Mouse (Mus musculus): ENCODE results near the gene Ppp4r3a. TPM values are rescaled to one million over a fixed set of nuclear protein-coding genes. Genes with fewer than 3 reads are reported as not detected.

Gene Ppp4r3a
- polyA plus RNA-seq, 1 experiment from 2014 or later: 14.3 TPM

- DNase-seq (ENCODE audit: low spot score) (no peak), ATAC-seq (ENCODE audit: low FRiP score, low TSS enrichment) (no peak)
- H3K27ac ChIP-seq (replicated peaks): peak overlapping the region; percentile 56
- H3K4me2 ChIP-seq (replicated peaks; ENCODE audit: low read depth): no peak overlapping the region
- H3K4me3 ChIP-seq (ENCODE audit: low read depth, low read length): no peak overlapping the region
- H3K36me3 ChIP-seq (ENCODE audit: control insufficient read depth, insufficient read depth, low read length): no peaks in the 10 kb centered on the region
- H3K9me3 ChIP-seq (ENCODE audit: control insufficient read depth, low read length): no peaks in the 10 kb centered on the region
- 42% methylated on average over 4 of the region's 4 CpGs for WGBS
- H3K9ac ChIP-seq (ENCODE audit: low read length): no peak overlapping the region
- no peaks in the 10 kb centered on the region for H3K27me3 ChIP-seq (ENCODE audit: control insufficient read depth, insufficient read depth, low read length)
- H3K4me1 ChIP-seq (replicated peaks; ENCODE audit: control insufficient read depth, insufficient read depth): peaks cover 10% of the 10 kb centered on the region; the same call in 1 of the 2 replicates
- TF ChIP-seq EP300 (optimal IDR thresholded peaks at IDR 0.05): no peak
- no peak for TF ChIP-seq CTCF (IDR thresholded peaks at IDR 0.05; ENCODE audit: low read depth)
Measured at GRCm38 (mm10) chr12:101008648-101009047, 74.9 kb downstream of the Ppp4r3a start.

DNA sequence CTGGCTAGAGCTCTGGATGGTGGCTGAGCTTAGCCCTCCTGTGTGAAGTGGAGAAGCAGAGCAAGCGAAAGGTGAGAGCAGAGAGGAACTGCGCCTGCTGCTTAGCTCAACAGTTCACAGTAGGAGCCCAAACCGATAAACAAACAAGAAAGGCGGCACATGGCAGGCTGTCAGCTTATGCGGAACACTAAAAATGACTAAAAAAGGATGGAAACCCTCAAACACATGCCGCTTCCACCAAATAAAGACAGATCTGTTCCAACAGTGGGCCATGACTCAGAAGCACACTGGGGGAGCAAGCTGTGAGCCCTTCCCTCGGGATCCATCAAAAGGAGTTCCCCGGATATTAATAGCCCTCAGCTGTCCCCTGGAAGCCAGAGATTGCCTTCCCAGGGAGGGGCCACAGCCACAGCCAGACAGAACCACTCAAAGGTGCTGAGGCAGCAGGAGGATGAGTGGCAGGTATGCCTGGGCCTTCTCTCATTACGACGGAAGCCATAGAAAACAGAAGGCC lies 75.5 kb downstream of the Ppp4r3a start:
- no peak overlapping the region for H3K9ac ChIP-seq (ENCODE audit: low read length)
- no peaks in the 10 kb centered on the region for H3K27me3 ChIP-seq (ENCODE audit: control insufficient read depth, insufficient read depth, low read length)
- no peak overlapping the region for H3K4me3 ChIP-seq (ENCODE audit: low read depth, low read length)
- H3K36me3 ChIP-seq (ENCODE audit: control insufficient read depth, insufficient read depth, low read length): no peaks in the 10 kb centered on the region
- TF ChIP-seq CTCF (IDR thresholded peaks at IDR 0.05; ENCODE audit: low read depth): no peak
- TF ChIP-seq EP300 (optimal IDR thresholded peaks at IDR 0.05): no peak
- peak overlapping the region; percentile 56 for H3K27ac ChIP-seq (replicated peaks)
- 25% methylated on average over 10 of the region's 10 CpGs for WGBS
- peaks cover 10% of the 10 kb centered on the region; the same call in 1 of the 2 replicates for H3K4me1 ChIP-seq (replicated peaks; ENCODE audit: control insufficient read depth, insufficient read depth)
- DNase-seq (ENCODE audit: low spot score) (no peak), ATAC-seq (ENCODE audit: low FRiP score, low TSS enrichment) (no peak)
- H3K4me2 ChIP-seq (replicated peaks; ENCODE audit: low read depth): no peak overlapping the region
- H3K9me3 ChIP-seq (ENCODE audit: control insufficient read depth, low read length): no peaks in the 10 kb centered on the region

DNA sequence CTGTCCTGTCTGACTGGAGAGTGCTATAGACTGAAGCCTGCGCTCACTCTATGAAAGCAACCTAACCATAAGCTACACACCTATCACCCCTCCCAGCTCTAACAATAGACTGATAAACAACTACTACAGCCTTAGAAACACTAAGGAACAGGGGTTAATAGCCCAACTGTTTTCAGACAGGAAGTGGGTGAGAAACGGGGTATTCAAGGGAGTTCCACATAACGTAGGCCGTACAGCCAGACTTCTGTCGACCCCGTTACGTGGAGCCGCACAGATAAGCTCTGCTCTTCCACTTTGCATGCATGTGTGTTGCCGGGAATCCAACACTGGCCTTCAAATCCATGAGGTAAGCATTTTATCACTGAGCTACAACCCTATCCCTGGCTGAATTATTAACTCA lies 76.1 kb downstream of the Ppp4r3a start:
- no peak overlapping the region for H3K4me3 ChIP-seq (ENCODE audit: low read depth, low read length)
- 67% methylated on average over 9 of the region's 9 CpGs for WGBS
- H3K36me3 ChIP-seq (ENCODE audit: control insufficient read depth, insufficient read depth, low read length): no peaks in the 10 kb centered on the region
- no peaks in the 10 kb centered on the region for H3K9me3 ChIP-seq (ENCODE audit: control insufficient read depth, low read length)
- DNase-seq (ENCODE audit: low spot score): no peak
- no peak for ATAC-seq (ENCODE audit: low FRiP score, low TSS enrichment)
- H3K27me3 ChIP-seq (ENCODE audit: control insufficient read depth, insufficient read depth, low read length): no peaks in the 10 kb centered on the region
- no peak overlapping the region for H3K9ac ChIP-seq (ENCODE audit: low read length)
- H3K27ac ChIP-seq (replicated peaks): no peak overlapping the region
- no peak overlapping the region for H3K4me2 ChIP-seq (replicated peaks; ENCODE audit: low read depth)
- TF ChIP-seq EP300 (optimal IDR thresholded peaks at IDR 0.05): no peak
- TF ChIP-seq CTCF (IDR thresholded peaks at IDR 0.05; ENCODE audit: low read depth): no peak
- H3K4me1 ChIP-seq (replicated peaks; ENCODE audit: control insufficient read depth, insufficient read depth): peaks cover 7% of the 10 kb centered on the region; the same call in 1 of the 2 replicates

- H3K36me3 ChIP-seq (ENCODE audit: control insufficient read depth, insufficient read depth, low read length): no peaks in the 10 kb centered on the region
- no peaks in the 10 kb centered on the region for H3K27me3 ChIP-seq (ENCODE audit: control insufficient read depth, insufficient read depth, low read length)
- TF ChIP-seq EP300 (optimal IDR thresholded peaks at IDR 0.05) (no peak), CTCF (IDR thresholded peaks at IDR 0.05; ENCODE audit: low read depth) (no peak)
- H3K27ac ChIP-seq (replicated peaks): no peak overlapping the region
- H3K4me1 ChIP-seq (replicated peaks; ENCODE audit: control insufficient read depth, insufficient read depth): 0 out of 2 replicates have a peak, but pooled peaks cover 5% of the 10 kb centered on the region
- no peaks in the 10 kb centered on the region for H3K9me3 ChIP-seq (ENCODE audit: control insufficient read depth, low read length)
- no peak overlapping the region for H3K9ac ChIP-seq (ENCODE audit: low read length)
- no peak for ATAC-seq (ENCODE audit: low FRiP score, low TSS enrichment)
- WGBS: 83% methylated on average over 12 of the region's 12 CpGs
- no peak for DNase-seq (ENCODE audit: low spot score)
- H3K4me3 ChIP-seq (ENCODE audit: low read depth, low read length): no peak overlapping the region
- H3K4me2 ChIP-seq (replicated peaks; ENCODE audit: low read depth): no peak overlapping the region
Measured at GRCm38 (mm10) chr12:101005665-101006420, 77.7 kb downstream of the Ppp4r3a start.

GRCm38 (mm10) chr12:101004982-101005381 lies 78.5 kb downstream of the Ppp4r3a start:
- 88% methylated on average over 5 of the region's 5 CpGs for WGBS
- Histone ChIP-seq H3K27me3 (ENCODE audit: control insufficient read depth, insufficient read depth, low read length) (no peaks in the 10 kb centered on the region), H3K4me1 (replicated peaks; ENCODE audit: control insufficient read depth, insufficient read depth) (0 out of 2 replicates have a peak, but pooled peaks cover 5% of the 10 kb centered on the region), H3K36me3 (ENCODE audit: control insufficient read depth, insufficient read depth, low read length) (no peaks in the 10 kb centered on the region), H3K9ac (ENCODE audit: low read length) (no peak overlapping the region), H3K9me3 (ENCODE audit: control insufficient read depth, low read length) (no peaks in the 10 kb centered on the region), H3K4me3 (ENCODE audit: low read depth, low read length) (no peak overlapping the region), H3K4me2 (replicated peaks; ENCODE audit: low read depth) (no peak overlapping the region), H3K27ac (replicated peaks) (no peak overlapping the region)
- DNase-seq (ENCODE audit: low spot score) (no peak), ATAC-seq (ENCODE audit: low FRiP score, low TSS enrichment) (no peak)
- TF ChIP-seq EP300 (optimal IDR thresholded peaks at IDR 0.05) (no peak), CTCF (IDR thresholded peaks at IDR 0.05; ENCODE audit: low read depth) (no peak)
